Mouse (Mus musculus) kidney, embryonic 16.5 days (tissue): ENCODE measurements at regions not wholly inside any gene's neighbourhood (a gene's known extent, or its start where the extent isn't known, plus 50 kb on each side); places are given as distances from the start of the nearest gene placed in this dataset.

Source experiments
- ATAC-seq: fragments of 200-750 bp; cut with Nextera tagmentation; 2 replicates; pipeline ENCODE4 v1.8.0; 2017; ENCODE audit warnings: moderate TSS enrichment; ENCODE audit not compliant: low FRiP score, low TSS enrichment
- H3K27ac ChIP-seq: fragments of 300-500 bp; sonication (generic); 2 replicates; pipeline ENCODE4 v1.5.1; 2014; ENCODE audit warnings: low read length
- H3K27me3 ChIP-seq: fragments of 300-500 bp; sonication (generic); 2 replicates; pipeline ENCODE4 v1.6.1; 2014; ENCODE audit warnings: low read length, control low read depth, mixed read lengths; ENCODE audit not compliant: insufficient read depth
- H3K36me3 ChIP-seq: fragments of 300-500 bp; sonication (generic); 2 replicates; pipeline ENCODE4 v1.6.1; 2014; ENCODE audit warnings: low read length, control low read depth, mixed read lengths; ENCODE audit not compliant: insufficient read depth
- H3K4me1 ChIP-seq: fragments of 300-500 bp; sonication (generic); 2 replicates; pipeline ENCODE4 v1.6.1; 2014; ENCODE audit warnings: low read length, control low read depth, mixed read lengths; ENCODE audit not compliant: insufficient read depth
- H3K4me2 ChIP-seq: fragments of 300-500 bp; sonication (generic); replicated peaks from 2 replicates; pipeline ENCODE4 v1.6.1; 2014; ENCODE audit warnings: low read depth, low read length
- H3K4me3 ChIP-seq: fragments of 300-500 bp; sonication (generic); 2 replicates; pipeline ENCODE4 v1.5.1; 2014; ENCODE audit warnings: mild to moderate bottlenecking, low read length
- H3K9ac ChIP-seq: fragments of 300-500 bp; sonication (generic); replicated peaks from 2 replicates; pipeline ENCODE4 v1.6.1; 2014; ENCODE audit warnings: low read length
- H3K9me3 ChIP-seq: fragments of 300-500 bp; sonication (generic); 2 replicates; pipeline ENCODE4 v1.6.1; 2016; ENCODE audit warnings: low read length, control low read depth
- WGBS: fragments of 180-500 bp; shearing (Covaris S2); extraction: QIAGEN DNeasy Blood & Tissue Kit; methylation state at CpG from one replicate; pipeline ENCODE4 v1.1.7; 2014; 5-methylcytosine and 5-hydroxymethylcytosine counted together

DNA sequence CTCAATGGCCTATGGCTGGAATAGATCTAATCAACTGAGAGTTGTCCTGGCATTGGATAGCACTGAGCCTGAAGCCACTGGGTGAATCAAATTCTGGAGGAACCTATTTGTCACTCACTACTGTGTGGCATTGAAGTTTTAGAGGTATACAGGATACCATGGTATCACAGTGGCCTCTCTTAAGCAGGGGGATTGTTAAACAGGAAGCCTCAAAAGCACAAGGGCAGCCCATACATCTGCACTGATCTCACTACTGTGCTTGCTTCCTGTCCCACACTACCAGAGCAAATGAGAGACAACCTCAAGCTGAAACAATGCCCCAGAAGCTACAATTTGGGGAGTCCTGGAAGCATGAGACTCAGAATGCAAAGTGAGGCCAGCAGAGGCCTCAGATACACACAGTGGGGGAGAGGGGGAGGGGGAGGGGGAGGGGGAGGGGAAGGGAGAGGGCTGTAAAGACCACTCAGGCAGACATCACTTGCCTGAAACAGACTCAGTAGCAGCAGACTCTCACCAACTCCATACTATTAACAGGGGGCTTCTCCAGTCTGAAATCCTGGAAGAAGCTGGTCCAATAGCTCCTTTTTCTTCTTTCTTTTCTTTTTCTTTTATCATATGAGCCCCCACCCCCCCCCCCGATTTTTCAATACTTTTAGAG is 179.7 kb upstream of the Car8 start:
- 33% methylated on average over 1 of the region's 1 CpGs for WGBS
- Histone ChIP-seq H3K4me2 (no peak overlapping the region), H3K27ac (no peak overlapping the region), H3K27me3 (no peaks in the 10 kb centered on the region), H3K9ac (no peak overlapping the region), H3K4me1 (no peaks in the 10 kb centered on the region), H3K36me3 (no peaks in the 10 kb centered on the region), H3K4me3 (no peak overlapping the region), H3K9me3 (no peaks in the 10 kb centered on the region)
- no peak for ATAC-seq

- H3K4me1 ChIP-seq = no peaks in the 10 kb centered on the region
- 54% methylated on average over 5 of the region's 5 CpGs for WGBS
- no peaks in the 10 kb centered on the region for H3K9me3 ChIP-seq
- H3K4me3 ChIP-seq = no peak overlapping the region
- no peak overlapping the region for H3K27ac ChIP-seq
- no peaks in the 10 kb centered on the region for H3K27me3 ChIP-seq
- no peak overlapping the region for H3K9ac ChIP-seq
- H3K36me3 ChIP-seq = no peaks in the 10 kb centered on the region
- no peak for ATAC-seq
- no peak overlapping the region for H3K4me2 ChIP-seq
These were observed 179.0 kb upstream of the Car8 start for GRCm38 (mm10) chr4:8417821-8418220.

- ATAC-seq = no peak
- Histone ChIP-seq H3K27me3 (no peaks in the 10 kb centered on the region), H3K4me1 (no peaks in the 10 kb centered on the region)
These were observed 174.5 kb upstream of the Car8 start for GRCm38 (mm10) chr4:8413307-8413706.

GRCm38 (mm10) chr4:8400069-8400468 is 161.2 kb upstream of the Car8 start:
- no peak for ATAC-seq
- Histone ChIP-seq H3K36me3 (no peaks in the 10 kb centered on the region), H3K9me3 (no peaks in the 10 kb centered on the region), H3K4me3 (no peak overlapping the region), H3K9ac (no peak overlapping the region), H3K27me3 (no peaks in the 10 kb centered on the region), H3K27ac (no peak overlapping the region), H3K4me1 (no peaks in the 10 kb centered on the region), H3K4me2 (no peak overlapping the region)
- WGBS = 79% methylated on average over 2 of the region's 2 CpGs

More at GRCm38 (mm10) chr4:8413307-8413706, 174.5 kb upstream of the Car8 start:
- Histone ChIP-seq H3K9ac (no peak overlapping the region), H3K9me3 (peaks cover 2% of the 10 kb centered on the region; the same call in 1 of the 2 replicates), H3K4me2 (no peak overlapping the region), H3K27ac (no peak overlapping the region), H3K36me3 (no peaks in the 10 kb centered on the region), H3K4me3 (no peak overlapping the region)

GRCm38 (mm10) chr4:8399430-8399829 is 160.6 kb upstream of the Car8 start:
- H3K4me2 ChIP-seq = no peak overlapping the region
- H3K4me3 ChIP-seq = no peak overlapping the region
- no peak overlapping the region for H3K9ac ChIP-seq
- H3K27me3 ChIP-seq = no peaks in the 10 kb centered on the region
- no peak for ATAC-seq
- H3K9me3 ChIP-seq = no peaks in the 10 kb centered on the region
- WGBS = 42% methylated on average over 1 of the region's 1 CpGs
- H3K36me3 ChIP-seq = no peaks in the 10 kb centered on the region
- H3K27ac ChIP-seq = no peak overlapping the region
- no peaks in the 10 kb centered on the region for H3K4me1 ChIP-seq

DNA sequence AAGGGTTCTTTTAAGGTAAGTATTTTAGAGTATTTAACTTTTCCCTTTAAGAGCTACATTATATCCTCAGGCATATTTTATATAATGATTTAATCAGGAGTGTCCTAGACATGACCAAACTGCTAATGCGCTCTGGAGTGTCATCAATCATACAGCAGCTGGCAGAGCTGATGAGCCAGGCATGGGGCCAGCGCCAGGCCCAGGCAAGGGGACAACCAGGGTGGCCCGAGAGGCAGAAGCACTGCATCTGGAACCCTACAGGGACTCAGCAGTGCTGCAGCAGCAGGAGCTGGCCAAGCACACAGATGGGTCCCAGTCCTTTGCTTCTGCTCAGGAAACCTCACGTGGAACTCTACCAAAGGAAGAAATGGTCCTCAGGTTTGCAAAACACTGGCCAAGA is 160.1 kb upstream of the Car8 start:
- H3K27ac ChIP-seq = no peak overlapping the region
- peak; percentile 57; the same call in 1 of the 2 replicates for ATAC-seq
- H3K27me3 ChIP-seq = no peaks in the 10 kb centered on the region
- no peaks in the 10 kb centered on the region for H3K9me3 ChIP-seq
- no peaks in the 10 kb centered on the region for H3K4me1 ChIP-seq
- no peak overlapping the region for H3K4me2 ChIP-seq
- no peaks in the 10 kb centered on the region for H3K36me3 ChIP-seq
- H3K9ac ChIP-seq = no peak overlapping the region
- 61% methylated on average over 4 of the region's 4 CpGs for WGBS
- no peak overlapping the region for H3K4me3 ChIP-seq

GRCm38 (mm10) chr4:8383162-8383561 is 144.3 kb upstream of the Car8 start:
- 92% methylated on average over 11 of the region's 11 CpGs for WGBS
- Histone ChIP-seq H3K4me1 (0 out of 2 replicates have a peak, but pooled peaks cover 9% of the 10 kb centered on the region), H3K4me2 (no peak overlapping the region), H3K27me3 (no peaks in the 10 kb centered on the region), H3K36me3 (no peaks in the 10 kb centered on the region), H3K4me3 (no peak overlapping the region), H3K9ac (no peak overlapping the region), H3K27ac (no peak overlapping the region), H3K9me3 (no peaks in the 10 kb centered on the region)
- no peak for ATAC-seq

DNA sequence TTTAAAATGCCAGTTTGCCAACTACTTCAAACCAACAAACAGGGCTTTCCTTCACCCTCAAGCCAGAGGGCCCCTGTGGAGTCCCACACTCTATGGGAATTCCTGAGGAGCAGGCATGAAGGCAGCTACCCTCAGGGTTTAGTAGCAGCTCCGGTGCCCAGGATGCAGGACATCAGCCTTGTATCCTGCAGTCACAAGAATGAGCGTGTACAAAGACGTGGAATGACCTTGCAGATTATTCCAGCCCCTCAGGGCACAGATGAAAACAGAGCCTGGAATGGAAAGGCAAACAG is 143.2 kb upstream of the Car8 start:
- Histone ChIP-seq H3K27ac (no peak overlapping the region), H3K4me1 (0 out of 2 replicates have a peak, but pooled peaks cover 9% of the 10 kb centered on the region), H3K9me3 (no peaks in the 10 kb centered on the region), H3K36me3 (no peaks in the 10 kb centered on the region), H3K4me2 (no peak overlapping the region), H3K4me3 (no peak overlapping the region), H3K27me3 (no peaks in the 10 kb centered on the region), H3K9ac (no peak overlapping the region)
- no peak for ATAC-seq
- WGBS = 74% methylated on average over 3 of the region's 3 CpGs

GRCm38 (mm10) chr4:8381408-8382124 is 142.7 kb upstream of the Car8 start:
- no peaks in the 10 kb centered on the region for H3K9me3 ChIP-seq
- H3K4me3 ChIP-seq = no peak overlapping the region
- H3K36me3 ChIP-seq = no peaks in the 10 kb centered on the region
- no peak overlapping the region for H3K4me2 ChIP-seq
- no peak overlapping the region for H3K9ac ChIP-seq
- H3K27ac ChIP-seq = no peak overlapping the region
- ATAC-seq = peak; percentile 68; the same call in 1 of the 2 replicates
- H3K27me3 ChIP-seq = no peaks in the 10 kb centered on the region
- WGBS = 21% methylated on average over 13 of the region's 13 CpGs
- 0 out of 2 replicates have a peak, but pooled peaks cover 9% of the 10 kb centered on the region for H3K4me1 ChIP-seq

DNA sequence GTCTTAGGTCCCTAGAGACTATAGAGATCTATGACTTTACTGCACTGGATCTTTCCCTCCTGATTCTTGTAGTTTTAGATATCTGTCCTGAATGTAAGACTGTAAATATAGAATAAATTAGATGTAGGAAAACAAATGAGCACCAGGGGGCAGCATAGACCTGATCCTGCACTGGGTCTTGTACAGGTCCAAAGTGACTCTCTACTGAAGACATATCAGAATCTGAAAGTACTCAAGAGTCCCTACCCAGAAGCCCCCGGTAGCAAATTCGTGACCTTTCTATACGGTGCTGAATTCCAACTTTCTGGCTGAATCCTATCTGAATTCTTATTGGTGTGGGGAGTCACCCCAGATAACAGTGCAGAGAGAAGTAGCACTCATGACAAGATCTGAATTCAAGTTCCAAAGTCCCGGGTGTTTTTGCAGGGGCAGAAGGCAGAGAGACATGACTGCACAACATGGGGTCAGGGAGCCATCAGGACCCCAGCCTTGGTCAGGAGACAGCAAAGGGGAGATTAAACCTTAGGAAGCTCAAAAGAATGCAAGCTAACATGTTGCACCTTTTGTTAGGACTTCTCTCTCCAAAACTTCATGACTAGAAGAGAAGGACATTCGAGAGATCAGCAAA is 142.0 kb upstream of the Car8 start:
- Histone ChIP-seq H3K9ac (no peak overlapping the region), H3K27ac (no peak overlapping the region), H3K4me1 (0 out of 2 replicates have a peak, but pooled peaks cover 9% of the 10 kb centered on the region), H3K27me3 (no peaks in the 10 kb centered on the region), H3K4me2 (no peak overlapping the region), H3K4me3 (no peak overlapping the region), H3K9me3 (no peaks in the 10 kb centered on the region), H3K36me3 (no peaks in the 10 kb centered on the region)
- peak; percentile 71; the same call in 1 of the 2 replicates for ATAC-seq
- 63% methylated on average over 5 of the region's 5 CpGs for WGBS
